Mouse (Mus musculus): ENCODE results near the gene Pcsk7.

DNA sequence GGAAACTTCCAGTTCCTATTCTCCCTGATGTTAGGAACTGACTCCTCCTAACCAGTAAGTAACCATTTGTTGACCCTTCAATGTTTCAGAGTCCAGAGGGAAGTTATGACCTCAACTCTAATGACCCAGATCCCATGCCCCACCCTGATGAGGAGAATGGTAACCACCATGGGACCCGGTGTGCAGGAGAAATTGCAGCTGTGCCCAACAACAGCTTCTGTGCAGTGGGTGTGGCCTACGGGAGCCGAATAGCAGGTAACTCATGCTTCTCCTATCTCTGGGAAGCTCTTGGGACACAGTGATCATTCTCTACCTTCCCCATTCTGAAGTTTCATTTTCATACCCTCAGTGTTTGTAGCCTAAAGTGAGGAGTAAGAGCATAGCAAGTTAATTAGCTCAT is 4.7 kb downstream of the Pcsk7 start:
- TF ChIP-seq CTCF (IDR thresholded peaks at IDR 0.05; ENCODE audit: borderline replicate concordance, insufficient read depth, low read depth, low read length) (no peak), POLR2A (IDR thresholded peaks at IDR 0.05; ENCODE audit: borderline replicate concordance, insufficient read depth, low read length) (no peak)
